Mouse (Mus musculus) cortical plate, adult 2 months (tissue): ENCODE measurements at regions not wholly inside any gene's neighbourhood (a gene's known extent, or its start where the extent isn't known, plus 50 kb on each side); places are given as distances from the start of the nearest gene placed in this dataset.
"Not testable (repeated sequence)": the region's sequence is repeated elsewhere in the genome, so short reads cannot be mapped to it uniquely, and the experiment has no call there.

Source experiments
- H3K27ac ChIP-seq: fragments of 200-500 bp; 2 replicates; pipeline ENCODE4 v1.5.1; 2012; ENCODE audit warnings: low read length, control low read depth, inconsistent platforms; ENCODE audit not compliant: insufficient read depth
- H3K4me1 ChIP-seq: fragments of 200-500 bp; 2 replicates; pipeline ENCODE4 v1.6.1; 2011; ENCODE audit warnings: low read length; ENCODE audit not compliant: control insufficient read depth, insufficient read depth
- H3K4me3 ChIP-seq: fragments of 200-500 bp; 2 replicates; pipeline ENCODE4 v1.5.1; 2011; ENCODE audit warnings: mild to moderate bottlenecking, low read length, control low read depth; ENCODE audit not compliant: insufficient read depth
- CTCF ChIP-seq: fragments of 200-500 bp; IDR thresholded peaks from 2 replicates; pipeline ENCODE4 v1.5.1; 2011; ENCODE audit warnings: mild to moderate bottlenecking, control low read depth, low read length; ENCODE audit not compliant: insufficient read depth; ENCODE audit errors: extremely low read depth
- POLR2A ChIP-seq: fragments of 200-500 bp; IDR thresholded peaks from 2 replicates; pipeline ENCODE4 v1.6.1; 2011; ENCODE audit warnings: mild to moderate bottlenecking, low read length, control low read depth; ENCODE audit not compliant: insufficient read depth; ENCODE audit errors: extremely low read depth

DNA sequence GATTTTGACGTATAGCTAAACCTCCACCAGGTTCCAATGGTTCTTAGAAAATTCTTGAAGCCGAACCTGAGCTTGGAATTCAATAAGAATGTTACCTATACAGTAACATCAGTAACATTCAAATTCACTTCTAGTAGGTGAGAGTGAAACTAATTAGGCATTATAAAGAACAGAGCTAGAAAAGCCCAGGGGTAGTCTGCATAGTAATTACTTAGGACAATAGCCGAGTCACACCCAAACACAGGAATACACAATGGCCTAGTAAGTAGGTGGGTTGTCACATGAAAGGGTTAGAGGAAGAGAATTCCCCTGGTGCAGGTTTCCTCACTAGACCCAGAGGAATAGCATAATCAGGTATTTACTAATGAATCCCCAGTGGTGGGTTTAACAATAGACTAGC is 1277.8 kb upstream of the Tacstd2 start:
- H3K4me1 ChIP-seq: no peaks in the 10 kb centered on the region
- H3K27ac ChIP-seq: no peak overlapping the region
- no peak overlapping the region for H3K4me3 ChIP-seq
- TF ChIP-seq POLR2A (no peak), CTCF (no peak)

DNA sequence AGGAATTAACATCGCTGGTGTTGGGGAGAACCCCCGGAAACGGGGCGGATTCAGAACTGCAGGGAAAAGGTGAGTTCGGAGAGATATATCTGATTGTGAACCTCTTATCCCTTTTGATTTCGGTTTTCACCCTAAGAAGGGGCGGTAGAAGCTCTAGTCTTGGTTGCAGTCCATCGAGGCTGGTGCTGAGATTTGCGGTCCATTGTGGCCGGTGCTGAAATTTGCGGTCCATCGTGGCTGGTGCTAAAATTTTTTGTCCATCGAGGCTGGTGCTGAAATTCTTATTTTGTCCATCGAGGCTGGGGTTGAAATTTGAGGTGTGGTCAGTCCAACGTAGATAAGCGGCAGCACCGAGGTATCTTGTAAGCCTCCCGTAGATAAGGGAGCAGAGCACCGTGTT is 1263.6 kb upstream of the Tacstd2 start:
- not testable (repeated sequence) for H3K4me1 ChIP-seq, H3K27ac ChIP-seq, H3K4me3 ChIP-seq

DNA sequence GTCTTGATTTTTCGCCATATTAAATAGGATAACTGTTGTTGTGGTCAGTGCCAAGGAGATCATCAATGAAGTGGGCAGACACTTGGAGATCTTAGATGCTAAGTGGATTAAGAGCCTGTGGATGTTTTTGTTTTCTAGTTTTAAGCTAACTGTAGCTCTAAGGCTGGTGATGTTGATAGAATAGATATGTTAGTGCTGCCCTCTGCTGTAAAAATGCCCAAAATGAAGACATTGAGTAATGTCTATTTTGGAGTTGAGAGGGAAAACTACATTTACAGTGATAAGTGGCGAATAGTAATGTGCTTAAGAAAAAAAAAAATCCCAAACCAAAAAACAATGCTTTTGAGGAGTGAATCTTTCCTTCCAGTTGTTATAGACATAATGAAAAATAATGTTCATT is 1235.9 kb upstream of the Tacstd2 start:
- Histone ChIP-seq H3K4me1 (no peaks in the 10 kb centered on the region), H3K27ac (no peak overlapping the region), H3K4me3 (no peak overlapping the region)
- no peak for TF ChIP-seq POLR2A
- TF ChIP-seq CTCF: no peak

DNA sequence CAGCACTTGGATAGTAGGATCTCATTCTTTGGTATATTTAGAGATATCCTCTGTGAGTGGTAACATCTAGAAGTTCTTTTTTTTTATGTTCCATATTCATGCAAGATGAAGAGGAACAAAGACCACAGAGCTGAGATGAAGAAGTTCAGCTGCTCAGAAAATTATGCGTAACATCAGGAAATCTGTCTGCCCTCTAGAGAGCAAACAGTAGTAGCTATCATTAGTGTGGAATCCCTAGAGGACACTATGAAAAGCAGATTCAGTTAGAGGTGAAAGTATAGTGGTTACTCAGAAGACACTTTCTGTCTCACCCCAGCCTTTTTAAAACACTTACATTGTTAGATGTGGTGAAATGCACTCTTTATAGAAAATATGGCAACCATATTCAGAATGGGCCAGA is 1214.9 kb upstream of the Tacstd2 start:
- no peak overlapping the region for H3K27ac ChIP-seq
- no peak overlapping the region for H3K4me3 ChIP-seq
- H3K4me1 ChIP-seq: no peaks in the 10 kb centered on the region
- no peak for TF ChIP-seq CTCF
- no peak for TF ChIP-seq POLR2A

DNA sequence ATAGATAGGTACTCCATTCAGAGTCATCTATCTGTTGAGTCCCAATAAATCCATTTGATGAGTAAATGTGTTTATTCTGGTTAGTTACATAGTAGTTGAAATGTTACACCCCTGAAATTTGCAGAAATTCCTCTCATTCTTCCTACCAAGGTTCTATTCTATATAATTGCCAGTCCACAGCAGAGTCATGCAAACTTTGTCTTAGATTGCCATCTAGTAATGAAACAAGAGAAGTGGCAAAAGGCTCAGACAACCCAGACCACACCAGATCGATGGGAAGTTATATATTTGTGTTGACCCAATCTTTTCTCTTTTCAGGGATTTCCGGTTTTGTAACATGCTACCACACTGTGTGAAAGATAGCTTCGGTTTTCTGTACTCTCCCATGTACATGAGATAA is 1214.1 kb upstream of the Tacstd2 start:
- no peak overlapping the region for H3K27ac ChIP-seq
- no peaks in the 10 kb centered on the region for H3K4me1 ChIP-seq
- no peak overlapping the region for H3K4me3 ChIP-seq
- TF ChIP-seq CTCF (no peak), POLR2A (no peak)

DNA sequence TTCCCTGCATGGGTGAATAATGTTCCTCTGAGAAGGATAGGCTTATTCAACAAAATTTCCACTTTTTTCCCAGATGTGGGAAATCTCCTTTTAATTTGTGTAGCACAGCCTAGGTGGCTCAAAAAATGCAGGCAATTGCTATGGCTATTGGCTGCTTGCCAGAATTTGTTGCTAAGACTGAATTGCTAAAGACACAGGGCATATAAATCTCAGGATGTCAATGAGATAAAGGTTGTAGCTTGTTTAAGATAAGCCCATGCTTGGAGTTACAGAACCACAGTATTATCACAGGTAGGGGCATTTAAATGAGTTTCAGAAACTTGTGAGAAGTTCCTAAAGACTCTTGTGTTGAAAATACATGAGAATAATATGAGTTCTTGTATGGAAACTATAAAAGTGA is 1203.0 kb upstream of the Tacstd2 start:
- Histone ChIP-seq H3K4me1 (no peaks in the 10 kb centered on the region), H3K27ac (no peak overlapping the region), H3K4me3 (no peak overlapping the region)
- TF ChIP-seq CTCF: no peak
- no peak for TF ChIP-seq POLR2A

DNA sequence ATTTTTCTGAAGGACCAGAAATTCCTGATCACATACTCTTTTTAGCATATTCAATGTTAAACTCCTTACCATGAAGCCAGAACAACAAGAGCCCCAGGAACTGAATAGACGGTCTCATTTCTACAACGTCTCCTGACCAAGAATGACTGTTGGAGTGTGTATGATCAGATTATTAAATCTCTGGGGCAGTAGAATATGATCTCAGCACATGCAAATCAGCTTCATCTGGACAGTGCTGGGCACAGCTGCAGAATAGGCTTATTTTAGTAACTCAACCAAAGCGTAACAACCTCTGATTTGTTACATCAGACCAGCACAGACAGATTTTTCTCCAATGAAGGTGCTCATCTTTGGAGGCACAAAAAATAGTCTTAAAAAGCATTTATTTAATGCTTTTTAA is 1201.1 kb upstream of the Tacstd2 start:
- H3K4me1 ChIP-seq: no peaks in the 10 kb centered on the region
- no peak overlapping the region for H3K27ac ChIP-seq

DNA sequence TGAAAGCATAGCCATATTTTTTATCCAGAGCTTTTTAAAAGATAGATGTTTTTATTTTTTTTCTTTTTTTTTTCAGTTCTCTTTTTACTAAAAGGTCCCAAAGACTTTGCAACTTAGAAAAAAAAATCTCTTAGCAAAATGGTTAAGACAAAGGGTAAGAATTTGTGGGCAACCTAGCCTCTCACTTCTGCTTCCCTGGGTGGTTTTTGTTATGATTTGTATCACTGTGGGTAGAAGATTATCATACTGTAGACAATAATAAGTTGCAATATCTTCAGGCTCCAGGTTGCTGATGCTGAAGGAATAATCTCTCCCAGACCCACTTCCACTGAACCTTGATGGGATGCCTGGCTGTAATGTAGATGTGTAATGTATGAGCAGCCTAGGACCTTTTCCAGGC is 1200.5 kb upstream of the Tacstd2 start:
- no peak for TF ChIP-seq CTCF
- TF ChIP-seq POLR2A: no peak

More for the DNA sequence above, 1201.1 kb upstream of the Tacstd2 start:
- H3K4me3 ChIP-seq: no peak overlapping the region
- TF ChIP-seq CTCF: no peak
- no peak for TF ChIP-seq POLR2A

DNA sequence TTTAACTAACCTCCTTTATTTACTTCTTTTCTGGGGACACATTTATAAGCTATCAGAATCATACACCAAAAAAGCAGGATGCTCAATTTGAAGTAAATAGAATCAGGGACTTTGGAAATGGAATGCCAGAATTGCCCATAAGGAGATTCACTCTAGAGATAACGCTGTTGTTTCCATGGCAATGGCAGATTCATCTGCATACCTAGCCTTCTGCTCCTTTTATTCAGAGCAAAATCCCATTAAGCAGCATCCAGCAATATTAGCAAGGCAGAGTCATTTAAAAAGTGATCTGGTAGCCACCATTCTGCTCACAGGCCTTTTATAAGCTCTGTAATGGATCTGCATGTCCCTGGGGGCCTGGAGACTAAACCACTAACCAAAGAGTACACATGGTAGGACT is 1175.5 kb upstream of the Tacstd2 start:
- H3K27ac ChIP-seq, H3K4me3 ChIP-seq, H3K4me1 ChIP-seq: not testable (repeated sequence)

More for the DNA sequence above, 1200.5 kb upstream of the Tacstd2 start:
- no peak overlapping the region for H3K27ac ChIP-seq
- no peak overlapping the region for H3K4me3 ChIP-seq
- H3K4me1 ChIP-seq: no peaks in the 10 kb centered on the region

DNA sequence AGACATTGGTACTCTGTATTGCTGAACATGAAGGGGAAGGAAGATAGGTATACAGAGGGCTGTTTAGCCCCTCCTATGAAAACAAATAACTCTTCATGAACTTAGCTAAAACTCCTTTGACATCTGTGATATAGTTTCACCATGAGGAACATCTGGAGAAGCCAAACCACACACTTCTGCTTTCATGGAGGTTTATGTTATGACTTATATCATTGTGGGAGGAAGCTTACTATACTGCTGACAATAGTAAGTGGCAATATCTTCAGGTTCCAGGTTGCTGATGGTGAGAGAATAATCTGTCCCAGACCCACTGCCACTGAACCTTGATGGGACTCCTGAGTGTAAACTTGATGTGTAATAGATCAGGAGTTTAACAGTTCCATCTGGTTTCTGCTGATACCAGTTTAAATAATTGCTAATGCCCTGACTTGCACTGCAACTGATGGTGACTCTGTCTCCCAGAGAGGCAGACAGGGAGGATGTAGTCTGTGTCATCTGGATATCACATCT is 1168.8 kb upstream of the Tacstd2 start:
- H3K4me3 ChIP-seq, H3K27ac ChIP-seq, H3K4me1 ChIP-seq: not testable (repeated sequence)

DNA sequence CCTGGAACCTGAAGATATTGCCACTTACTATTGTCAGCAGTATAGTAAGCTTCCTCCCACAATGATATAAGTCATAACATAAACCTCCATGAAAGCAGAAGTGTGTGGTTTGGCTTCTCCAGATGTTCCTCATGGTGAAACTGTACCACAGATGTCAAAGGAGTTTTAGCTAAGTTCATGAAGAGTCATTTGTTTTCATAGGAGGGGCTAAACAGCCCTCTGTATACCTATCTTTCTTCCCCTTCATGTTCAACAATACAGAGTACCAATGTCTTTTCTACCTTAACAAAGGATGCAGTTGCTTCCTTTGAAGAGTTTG is 1145.2 kb upstream of the Tacstd2 start:
- H3K4me3 ChIP-seq, H3K4me1 ChIP-seq, H3K27ac ChIP-seq: not testable (repeated sequence)
